Mouse (Mus musculus): Measurements from ENCODE around the gene Rita1. TPM values are rescaled to one million over a fixed set of nuclear protein-coding genes. Genes with fewer than 3 reads are reported as not detected.
A peak's percentile ranks its signal among the peaks of the same experiment; 100 is the strongest.

The Rita1 gene
- 13.0 and 13.1 TPM in 2 replicates for polyA plus RNA-seq (2011; ENCODE audit: insufficient read depth, insufficient read length, low read depth, missing spikeins)

- H3K9me3 ChIP-seq (replicated peaks; ENCODE audit: control insufficient read depth, insufficient read depth, low read length, poor library complexity, severe bottlenecking), result no peaks in the 10 kb centered on the region
- H3K9ac ChIP-seq (ENCODE audit: low read depth, poor library complexity, severe bottlenecking), result peak within 1 kb of the TSS; percentile 69
- TF ChIP-seq EP300 (IDR thresholded peaks at IDR 0.05; ENCODE audit: insufficient read depth, low read depth, low read length) (peak; percentile 73), POLR2A (IDR thresholded peaks at IDR 0.05; ENCODE audit: insufficient read depth, low read length) (peak; percentile 48), CTCF (IDR thresholded peaks at IDR 0.05; ENCODE audit: low read depth, low read length) (no peak)
- peak within 1 kb of the TSS; percentile 98 for H3K4me3 ChIP-seq (ENCODE audit: low read depth, low read length)
- peak within 1 kb of the TSS; percentile 38; the same call in 1 of the 2 replicates for H3K27ac ChIP-seq (ENCODE audit: insufficient read depth, low read length)
- no peaks in the 10 kb centered on the region for H3K27me3 ChIP-seq (ENCODE audit: control insufficient read depth, insufficient read depth, low read length, poor library complexity, severe bottlenecking)
- H3K36me3 ChIP-seq (ENCODE audit: control insufficient read depth, insufficient read depth, low read length, poor library complexity, severe bottlenecking), result peaks cover 3% of the 10 kb centered on the region; the same call in 1 of the 2 replicates
- no peaks in the 10 kb centered on the region for H3K4me1 ChIP-seq (ENCODE audit: control insufficient read depth, insufficient read depth, low read length)
Observed at GRCm38 (mm10) chr5:120612442-120612821, at the start of gene Rita1, which contains the start of gene Ddx54. Rita1 (minus strand) TSS chr5:120612589. Ddx54 (plus strand) TSS chr5:120612739.

- Histone ChIP-seq H3K27me3 (ENCODE audit: control insufficient read depth, insufficient read depth, low read length, poor library complexity, severe bottlenecking) (no peaks in the 10 kb centered on the region), H3K4me3 (ENCODE audit: low read depth, low read length) (no peak overlapping the region), H3K27ac (ENCODE audit: insufficient read depth, low read length) (no peak overlapping the region), H3K36me3 (ENCODE audit: control insufficient read depth, insufficient read depth, low read length, poor library complexity, severe bottlenecking) (no peaks in the 10 kb centered on the region), H3K9ac (ENCODE audit: low read depth, poor library complexity, severe bottlenecking) (no peak overlapping the region), H3K4me1 (ENCODE audit: control insufficient read depth, insufficient read depth, low read length) (no peaks in the 10 kb centered on the region), H3K9me3 (replicated peaks; ENCODE audit: control insufficient read depth, insufficient read depth, low read length, poor library complexity, severe bottlenecking) (no peaks in the 10 kb centered on the region)
- no peak for TF ChIP-seq CTCF (IDR thresholded peaks at IDR 0.05; ENCODE audit: low read depth, low read length)
- no peak for TF ChIP-seq POLR2A (IDR thresholded peaks at IDR 0.05; ENCODE audit: insufficient read depth, low read length)
- no peak for TF ChIP-seq EP300 (IDR thresholded peaks at IDR 0.05; ENCODE audit: insufficient read depth, low read depth, low read length)
Observed at GRCm38 (mm10) chr5:120660816-120661215, 48.4 kb upstream of the Rita1 start.

GRCm38 (mm10) chr5:120656281-120656751, 43.9 kb upstream of the Rita1 start:
- TF ChIP-seq CTCF (IDR thresholded peaks at IDR 0.05; ENCODE audit: low read depth, low read length), result peak; percentile 32
- no peak for TF ChIP-seq EP300 (IDR thresholded peaks at IDR 0.05; ENCODE audit: insufficient read depth, low read depth, low read length)
- no peaks in the 10 kb centered on the region for H3K27me3 ChIP-seq (ENCODE audit: control insufficient read depth, insufficient read depth, low read length, poor library complexity, severe bottlenecking)
- no peak overlapping the region for H3K9ac ChIP-seq (ENCODE audit: low read depth, poor library complexity, severe bottlenecking)
- H3K36me3 ChIP-seq (ENCODE audit: control insufficient read depth, insufficient read depth, low read length, poor library complexity, severe bottlenecking), result no peaks in the 10 kb centered on the region
- no peak overlapping the region for H3K27ac ChIP-seq (ENCODE audit: insufficient read depth, low read length)
- no peaks in the 10 kb centered on the region for H3K9me3 ChIP-seq (replicated peaks; ENCODE audit: control insufficient read depth, insufficient read depth, low read length, poor library complexity, severe bottlenecking)
- H3K4me1 ChIP-seq (ENCODE audit: control insufficient read depth, insufficient read depth, low read length), result peaks cover 4% of the 10 kb centered on the region
- H3K4me3 ChIP-seq (ENCODE audit: low read depth, low read length), result no peak overlapping the region

- TF ChIP-seq EP300 (IDR thresholded peaks at IDR 0.05; ENCODE audit: insufficient read depth, low read depth, low read length) (no peak), CTCF (IDR thresholded peaks at IDR 0.05; ENCODE audit: low read depth, low read length) (no peak), POLR2A (IDR thresholded peaks at IDR 0.05; ENCODE audit: insufficient read depth, low read length) (no peak)
- H3K9ac ChIP-seq (ENCODE audit: low read depth, poor library complexity, severe bottlenecking), result no peak overlapping the region
- no peak overlapping the region for H3K4me3 ChIP-seq (ENCODE audit: low read depth, low read length)
- H3K36me3 ChIP-seq (ENCODE audit: control insufficient read depth, insufficient read depth, low read length, poor library complexity, severe bottlenecking), result no peaks in the 10 kb centered on the region
- peaks cover 4% of the 10 kb centered on the region for H3K4me1 ChIP-seq (ENCODE audit: control insufficient read depth, insufficient read depth, low read length)
- no peak overlapping the region for H3K27ac ChIP-seq (ENCODE audit: insufficient read depth, low read length)
- H3K9me3 ChIP-seq (replicated peaks; ENCODE audit: control insufficient read depth, insufficient read depth, low read length, poor library complexity, severe bottlenecking), result no peaks in the 10 kb centered on the region
- H3K27me3 ChIP-seq (ENCODE audit: control insufficient read depth, insufficient read depth, low read length, poor library complexity, severe bottlenecking), result no peaks in the 10 kb centered on the region
Observed at GRCm38 (mm10) chr5:120653873-120654272, 41.5 kb upstream of the Rita1 start.

GRCm38 (mm10) chr5:120652915-120653701, 40.7 kb upstream of the Rita1 start:
- Histone ChIP-seq H3K27ac (ENCODE audit: insufficient read depth, low read length) (no peak overlapping the region), H3K4me1 (ENCODE audit: control insufficient read depth, insufficient read depth, low read length) (peaks cover 4% of the 10 kb centered on the region), H3K9ac (ENCODE audit: low read depth, poor library complexity, severe bottlenecking) (no peak overlapping the region), H3K36me3 (ENCODE audit: control insufficient read depth, insufficient read depth, low read length, poor library complexity, severe bottlenecking) (no peaks in the 10 kb centered on the region), H3K9me3 (replicated peaks; ENCODE audit: control insufficient read depth, insufficient read depth, low read length, poor library complexity, severe bottlenecking) (no peaks in the 10 kb centered on the region), H3K27me3 (ENCODE audit: control insufficient read depth, insufficient read depth, low read length, poor library complexity, severe bottlenecking) (no peaks in the 10 kb centered on the region), H3K4me3 (ENCODE audit: low read depth, low read length) (no peak overlapping the region; the same call in 1 of the 2 replicates)
- no peak for TF ChIP-seq POLR2A (IDR thresholded peaks at IDR 0.05; ENCODE audit: insufficient read depth, low read length)
- no peak for TF ChIP-seq CTCF (IDR thresholded peaks at IDR 0.05; ENCODE audit: low read depth, low read length)
- TF ChIP-seq EP300 (IDR thresholded peaks at IDR 0.05; ENCODE audit: insufficient read depth, low read depth, low read length), result no peak

- Histone ChIP-seq H3K9ac (ENCODE audit: low read depth, poor library complexity, severe bottlenecking) (no peak overlapping the region), H3K27me3 (ENCODE audit: control insufficient read depth, insufficient read depth, low read length, poor library complexity, severe bottlenecking) (no peaks in the 10 kb centered on the region), H3K36me3 (ENCODE audit: control insufficient read depth, insufficient read depth, low read length, poor library complexity, severe bottlenecking) (no peaks in the 10 kb centered on the region), H3K4me1 (ENCODE audit: control insufficient read depth, insufficient read depth, low read length) (peaks cover 4% of the 10 kb centered on the region), H3K4me3 (ENCODE audit: low read depth, low read length) (no peak overlapping the region), H3K27ac (ENCODE audit: insufficient read depth, low read length) (no peak overlapping the region), H3K9me3 (replicated peaks; ENCODE audit: control insufficient read depth, insufficient read depth, low read length, poor library complexity, severe bottlenecking) (no peaks in the 10 kb centered on the region)
- TF ChIP-seq CTCF (IDR thresholded peaks at IDR 0.05; ENCODE audit: low read depth, low read length) (no peak), EP300 (IDR thresholded peaks at IDR 0.05; ENCODE audit: insufficient read depth, low read depth, low read length) (no peak), POLR2A (IDR thresholded peaks at IDR 0.05; ENCODE audit: insufficient read depth, low read length) (no peak)
Observed at GRCm38 (mm10) chr5:120651230-120651629, 38.8 kb upstream of the Rita1 start.
